Mouse (Mus musculus): ENCODE data around the gene Bcor.

The Bcor gene

DNA sequence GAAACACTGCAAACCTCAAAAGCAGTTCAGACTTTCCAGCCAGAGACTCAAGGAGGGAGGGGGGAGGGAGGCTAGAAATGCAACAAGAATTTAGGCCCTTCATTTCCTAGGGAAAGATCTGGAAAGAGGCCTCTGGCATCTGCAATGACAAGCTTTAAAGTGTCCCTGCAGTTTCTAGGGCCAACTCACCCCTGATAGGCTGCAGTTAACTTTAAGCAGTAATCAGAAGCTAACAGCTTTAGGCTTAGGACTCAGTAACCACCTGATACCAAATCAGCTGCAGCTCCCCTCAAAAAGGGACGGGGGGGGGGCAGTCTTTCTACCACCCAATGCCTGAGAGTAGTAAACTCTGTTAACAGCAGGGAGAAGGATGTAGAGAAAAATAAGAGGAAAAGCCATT lies 156.6 kb downstream of the Bcor start:
- no peak for DNase-seq

DNA sequence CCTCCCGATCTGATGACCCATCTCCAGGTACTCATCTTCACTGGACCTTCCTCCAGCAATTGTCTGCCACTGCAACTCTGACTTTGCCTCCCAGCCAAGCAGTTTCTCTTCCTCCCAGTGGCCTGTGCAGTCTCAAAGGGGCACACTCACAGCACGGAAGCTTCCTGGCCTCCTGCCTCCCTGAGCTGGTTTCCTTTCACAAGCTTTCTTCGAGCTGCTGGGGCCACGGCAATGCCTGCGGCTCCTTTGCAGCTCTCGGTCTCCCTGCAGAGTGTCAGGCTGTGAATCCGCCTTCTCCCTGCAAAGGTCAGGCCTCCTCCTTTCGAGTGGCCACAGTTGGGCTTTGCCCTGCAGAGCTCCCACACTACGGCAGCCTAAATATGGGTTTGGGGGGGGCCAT lies 157.0 kb downstream of the Bcor start:
- DNase-seq, result no peak

DNA sequence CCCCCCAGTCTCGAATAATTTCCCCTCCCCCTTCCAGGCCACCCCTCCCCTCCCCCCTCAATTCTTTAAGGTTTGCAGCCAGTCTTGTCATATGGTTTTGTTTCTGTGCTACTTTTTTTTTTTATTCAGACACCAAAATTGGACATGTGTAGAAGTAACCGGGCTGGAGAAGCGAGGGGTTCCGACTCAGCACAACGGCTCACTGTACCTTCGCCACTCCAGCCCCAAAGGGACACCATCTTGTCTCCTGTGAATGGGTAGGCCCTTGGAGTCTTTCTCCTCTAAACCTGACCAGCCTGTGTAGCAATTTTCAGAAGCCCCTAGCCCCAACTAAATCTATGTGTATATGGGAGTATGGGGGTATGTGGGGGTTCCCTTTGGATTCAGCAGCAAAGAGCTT lies 157.6 kb downstream of the Bcor start:
- no peak for DNase-seq

DNA sequence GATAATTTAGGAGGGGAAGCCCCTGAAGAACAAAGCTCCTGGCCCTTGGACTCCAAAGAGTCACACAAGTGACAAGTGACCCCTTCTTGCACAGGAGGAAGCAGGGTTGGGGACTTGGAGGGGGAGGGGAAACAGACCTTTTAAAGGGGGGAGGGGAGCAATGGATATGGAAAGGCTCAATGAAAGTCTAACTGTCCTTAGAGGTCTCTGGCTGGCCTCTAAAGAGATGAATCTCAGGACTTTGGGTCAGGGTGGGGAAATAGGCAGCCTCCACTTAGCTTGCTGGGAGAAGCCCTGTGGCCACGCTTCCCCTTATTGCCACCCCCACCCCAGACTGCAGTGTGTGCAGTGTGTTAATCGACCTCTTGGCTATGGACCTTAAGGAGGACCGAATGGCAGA lies 158.2 kb downstream of the Bcor start:
- no peak for DNase-seq

DNA sequence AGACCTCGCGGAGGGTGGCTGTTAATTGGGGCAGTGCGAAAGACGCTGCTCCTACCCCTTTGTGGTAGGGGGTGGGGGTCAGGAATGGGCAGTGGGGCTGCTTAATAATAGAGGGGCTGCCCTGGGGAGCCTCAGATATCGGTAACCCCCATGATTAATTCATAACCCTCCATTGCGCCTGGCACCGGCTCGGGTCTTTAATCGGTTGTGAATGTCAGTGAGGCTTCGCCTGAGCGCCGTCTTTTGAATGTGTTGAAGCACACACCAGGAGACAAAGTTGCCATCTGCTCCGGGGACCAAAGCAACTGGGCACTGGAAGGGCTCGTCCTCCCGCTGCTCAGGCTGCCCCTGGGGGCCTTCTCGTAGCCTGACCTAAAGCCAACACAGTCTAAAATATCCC lies 158.8 kb downstream of the Bcor start:
- no peak for DNase-seq

DNA sequence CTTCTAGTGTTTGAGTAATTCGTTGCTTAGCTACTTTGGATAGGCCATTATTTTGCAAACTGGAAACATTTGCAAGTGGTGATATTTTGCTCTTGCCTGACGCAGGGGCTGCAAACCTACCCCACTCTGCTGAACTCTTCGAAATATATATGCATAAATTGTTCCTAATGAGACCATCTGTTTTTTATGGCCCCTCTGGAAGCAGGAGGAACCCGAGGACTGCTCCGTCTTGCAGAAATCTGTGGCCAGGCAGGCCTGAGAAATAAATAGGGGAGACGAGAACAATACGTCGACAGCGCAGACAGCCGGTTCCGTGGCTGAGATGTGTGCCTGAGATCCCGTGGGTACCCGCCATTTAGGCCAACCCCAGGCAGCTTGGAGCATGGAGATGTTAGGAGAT lies 159.5 kb downstream of the Bcor start:
- DNase-seq, result no peak

DNA sequence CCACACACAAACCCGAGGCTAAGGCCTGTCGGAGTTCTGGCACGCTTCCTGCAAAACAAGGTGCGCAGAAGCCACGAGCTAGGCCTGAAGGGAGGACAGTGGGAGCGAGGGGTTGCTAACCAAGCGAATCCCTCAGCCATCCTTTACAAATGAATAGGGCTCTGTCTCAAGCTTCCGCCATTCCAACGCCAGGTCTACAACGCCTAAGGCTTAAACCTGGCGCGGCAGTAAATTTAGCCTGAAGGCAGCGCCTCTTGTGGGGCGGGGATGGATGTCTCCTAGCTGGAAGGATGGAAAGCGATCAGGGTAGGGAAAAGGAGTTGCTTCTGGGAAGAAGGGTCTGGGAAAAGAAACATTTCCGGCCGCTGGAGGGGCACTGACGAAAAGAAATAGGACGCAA lies 160.2 kb downstream of the Bcor start:
- DNase-seq, result no peak

DNA sequence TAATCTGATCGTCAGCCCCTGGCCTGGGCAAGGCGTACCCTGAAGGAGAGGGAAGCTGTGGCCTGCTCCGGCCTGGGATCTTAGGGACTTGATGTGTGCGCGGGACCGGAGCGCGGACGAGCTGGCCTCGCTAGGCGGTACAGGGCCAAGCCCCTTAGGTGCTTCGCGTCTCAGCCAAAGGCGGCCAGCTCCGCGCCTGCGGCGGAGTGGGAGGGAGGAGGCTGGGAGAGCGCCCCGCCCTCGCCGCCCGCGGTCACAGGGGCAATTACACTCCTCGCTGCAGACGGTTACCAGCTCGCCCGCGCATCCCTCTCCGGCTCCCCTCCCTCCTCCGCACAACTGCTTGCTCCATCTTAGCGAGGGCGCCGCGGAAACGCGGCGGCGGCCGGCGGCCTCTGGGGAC lies 161.2 kb downstream of the Bcor start:
- DNase-seq, result peak; percentile 64 to 79

DNA sequence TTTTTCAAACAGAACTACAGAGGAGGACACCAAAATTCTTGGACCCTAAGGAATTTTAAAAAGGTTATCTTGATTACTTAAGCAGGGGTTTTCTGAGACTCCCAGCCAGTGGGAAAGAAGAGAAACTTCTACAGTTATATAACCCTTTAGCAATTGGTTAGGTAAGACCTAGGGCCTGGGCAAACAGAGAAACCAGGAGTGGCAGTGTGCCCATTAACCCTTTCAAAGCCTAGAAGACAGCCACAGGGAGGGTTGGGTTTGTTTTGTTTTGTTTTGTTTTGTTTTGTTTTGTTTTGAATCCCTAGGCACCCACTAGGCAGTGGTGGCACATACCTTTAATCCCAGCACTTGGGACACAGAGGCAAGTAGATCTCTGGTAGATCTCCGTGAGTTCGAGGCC lies 163.3 kb downstream of the Bcor start:
- DNase-seq, result no peak

DNA sequence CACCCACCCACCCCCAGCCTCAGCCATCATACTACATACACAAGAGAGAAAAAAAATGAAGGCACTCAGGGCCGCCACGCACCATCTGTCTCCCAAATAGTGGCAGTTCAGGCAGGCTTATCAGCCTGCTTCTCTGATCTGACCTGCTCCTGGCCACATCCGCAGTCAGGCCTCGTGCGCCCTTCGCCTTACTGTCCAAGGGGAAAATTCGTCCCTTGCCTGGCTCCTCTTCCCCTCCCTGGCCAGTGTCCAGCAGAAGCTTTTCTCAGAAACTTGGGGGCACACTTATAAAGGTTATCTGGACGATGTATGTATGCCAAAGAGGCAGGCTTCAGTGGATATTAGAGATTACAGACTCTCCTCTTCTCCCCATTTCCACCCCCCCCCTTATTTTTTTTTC lies 163.7 kb downstream of the Bcor start:
- DNase-seq, result no peak

DNA sequence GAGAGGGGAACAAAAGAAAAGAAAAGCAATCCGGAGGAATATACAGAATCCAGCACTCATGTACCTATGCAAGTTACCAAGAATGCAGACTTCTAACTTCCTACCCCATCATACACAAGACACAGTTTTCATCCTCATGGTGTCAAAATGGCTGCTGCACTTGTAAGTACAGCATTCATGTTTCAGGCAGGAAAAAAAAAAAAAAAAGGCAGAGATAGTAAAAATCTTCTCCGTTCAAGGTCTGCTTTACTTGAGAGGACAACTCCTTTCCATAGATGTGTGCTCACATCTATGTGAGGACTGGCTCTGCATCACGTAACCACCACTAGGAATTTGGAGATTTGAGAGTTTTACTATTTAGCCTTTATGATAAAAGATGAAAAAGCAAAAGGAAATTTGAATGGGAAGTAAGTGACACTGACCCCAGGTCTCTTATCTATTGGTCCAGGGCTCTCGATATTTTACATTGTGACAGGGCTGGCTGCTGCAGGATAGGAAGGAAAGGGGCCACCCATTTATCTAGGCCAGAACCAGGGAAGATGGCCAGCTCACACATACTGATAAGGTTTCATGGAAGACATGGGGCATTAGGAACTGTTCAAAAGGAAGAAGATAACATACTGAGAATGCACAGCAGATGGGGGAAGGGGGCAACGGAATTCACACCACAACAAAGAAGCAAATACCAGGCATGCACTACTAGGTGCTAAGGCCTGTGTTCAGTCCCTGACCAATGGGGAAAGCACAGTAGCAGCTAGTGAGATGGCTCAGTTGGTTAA lies 166.3 kb downstream of the Bcor start:
- DNase-seq, result no peak

DNA sequence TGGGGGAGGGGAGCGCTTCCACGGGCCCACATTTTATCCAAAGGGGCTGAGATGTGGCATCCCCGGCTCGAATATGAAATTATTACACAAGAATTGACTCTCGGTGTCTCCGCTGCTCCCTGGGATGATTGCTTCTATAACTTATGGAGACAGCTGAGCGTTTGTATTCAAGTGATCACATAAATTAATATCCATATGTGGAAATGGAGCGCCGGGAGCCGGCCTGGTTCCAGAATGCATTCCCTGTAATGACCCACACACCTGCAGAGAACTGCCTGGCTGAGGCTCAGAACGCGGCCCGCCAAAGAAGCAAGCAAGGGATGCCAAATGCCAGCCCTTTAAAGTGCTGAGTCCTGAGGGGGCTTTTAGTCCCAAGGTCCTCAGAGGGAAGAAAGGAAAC lies 170.7 kb downstream of the Bcor start:
- DNase-seq, result no peak

DNA sequence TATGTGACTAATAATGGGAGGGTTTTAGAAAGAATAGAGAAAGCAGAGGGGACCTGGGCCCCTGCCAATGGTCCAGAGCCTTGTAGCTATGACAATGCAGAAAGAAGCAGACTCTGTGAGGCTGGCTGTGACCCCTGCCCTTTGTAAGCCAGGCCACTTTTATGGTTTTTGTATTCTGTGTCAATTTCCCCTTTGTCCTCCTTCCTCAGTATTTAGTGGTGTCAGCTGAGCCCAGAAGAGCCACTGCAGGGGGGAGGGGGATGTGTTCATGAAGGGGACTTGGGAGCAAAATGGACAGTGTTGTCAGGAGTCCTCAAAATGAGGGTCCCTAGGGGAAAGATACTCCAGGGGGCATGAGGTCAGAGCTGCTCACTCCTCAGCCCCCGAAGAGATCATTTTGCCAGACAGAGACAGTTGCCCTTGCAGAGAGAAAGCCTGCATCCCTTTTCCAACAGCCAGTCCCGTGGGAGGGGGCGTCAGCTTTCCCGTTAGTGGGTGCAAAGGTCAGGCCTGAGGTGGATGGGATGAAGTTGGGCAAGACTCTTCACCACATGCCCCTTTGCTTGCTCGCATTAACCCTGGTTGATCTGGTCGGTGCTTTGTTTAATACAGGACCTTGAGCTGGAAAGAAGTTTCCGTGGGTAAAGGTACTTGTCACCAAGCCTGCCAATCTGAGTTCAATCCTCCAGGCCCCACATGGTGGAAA lies 171.8 kb downstream of the Bcor start:
- no peak for DNase-seq

DNA sequence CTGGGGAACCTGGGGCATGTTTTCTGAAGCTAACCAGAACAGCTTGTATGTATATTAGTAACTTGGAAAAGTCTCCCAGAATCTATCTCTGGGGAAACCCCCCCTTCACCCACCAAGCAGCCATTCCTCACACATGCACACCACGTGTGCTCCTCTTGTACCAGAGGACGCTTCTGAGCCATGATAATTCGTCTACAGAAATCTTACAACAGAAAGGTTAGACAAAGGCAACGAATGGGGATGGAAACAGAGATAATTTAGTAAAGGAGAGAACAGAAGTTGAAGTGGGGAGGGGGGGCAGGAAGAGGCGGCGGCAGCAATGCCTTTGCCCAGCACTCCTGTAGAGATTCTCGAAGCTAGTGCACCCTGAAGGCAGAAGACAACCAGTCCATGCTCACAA lies 172.6 kb downstream of the Bcor start:
- DNase-seq, result no peak
